Mouse (Mus musculus): ENCODE measurements around the gene Mlxipl.
"Not testable (repeated sequence)": the region's sequence is repeated elsewhere in the genome, so short reads cannot be mapped to it uniquely, and the experiment has no call there.

Mlxipl gene

DNA sequence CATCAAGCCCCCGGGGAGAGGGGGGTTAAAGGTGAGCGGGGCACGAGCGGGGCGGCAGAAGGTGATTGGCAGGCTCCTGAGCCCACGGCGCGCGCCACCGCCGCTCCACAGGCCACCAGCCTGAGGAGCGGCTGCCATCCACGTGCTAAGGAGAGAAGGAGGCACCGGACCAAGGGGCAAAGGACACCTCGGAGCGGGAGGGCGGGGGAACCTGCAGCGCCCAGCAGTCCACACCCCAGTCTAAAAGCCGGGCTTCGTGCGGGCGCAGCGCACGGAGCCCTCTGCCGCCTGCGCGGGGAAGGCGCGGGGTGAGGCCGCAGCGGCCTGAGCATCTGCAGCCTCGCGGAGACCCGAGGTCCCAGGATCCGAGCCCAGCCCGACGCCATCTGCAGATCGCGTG lies at the start of gene Mlxipl:
TSS of gene Mlxipl (plus strand) at position 238 of the 400 bp plus-strand sequence.
- peak; percentile 49 for DNase-seq

DNA sequence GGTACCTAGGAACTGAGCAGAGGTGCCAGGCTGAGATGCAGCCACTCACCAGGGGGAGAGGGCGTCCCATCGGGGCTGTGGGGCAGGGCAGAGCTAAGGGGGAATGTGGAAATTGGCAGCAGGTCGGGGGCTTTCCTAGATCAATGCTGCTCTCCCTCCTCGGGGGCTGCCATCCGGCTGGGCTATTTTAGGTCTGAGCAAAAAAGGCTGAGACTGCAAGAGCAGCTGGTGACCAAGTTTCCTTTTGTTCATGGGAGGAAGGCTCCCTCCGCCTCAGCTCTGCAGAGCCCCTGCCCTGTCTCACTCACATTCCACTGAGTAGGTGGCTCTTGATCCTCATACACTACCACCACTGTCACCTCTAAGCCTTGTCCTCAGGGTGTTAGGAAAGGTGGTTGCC lies 49.6 kb upstream of the Mlxipl start:
- DNase-seq, result no peak

DNA sequence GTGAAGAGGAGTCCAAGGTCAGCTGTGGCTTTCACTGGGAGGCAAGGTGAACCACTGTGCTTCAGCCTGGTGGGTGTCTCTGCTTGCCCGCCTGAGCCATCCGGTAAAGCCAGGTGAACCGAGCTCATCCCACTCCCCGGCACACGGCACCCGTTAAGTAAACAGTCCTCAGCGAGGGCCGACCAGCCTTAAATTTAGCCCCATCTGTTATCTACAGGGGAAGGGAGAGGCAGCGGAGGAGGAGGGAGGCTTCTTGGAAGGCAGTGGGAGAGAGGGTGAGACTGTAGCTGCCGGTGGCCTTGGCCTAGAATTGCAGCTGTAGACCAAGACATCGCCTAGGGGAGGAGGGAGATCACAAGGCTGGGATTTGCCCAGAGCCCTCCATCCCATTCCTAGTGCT lies 48.9 kb upstream of the Mlxipl start:
- DNase-seq, result no peak

DNA sequence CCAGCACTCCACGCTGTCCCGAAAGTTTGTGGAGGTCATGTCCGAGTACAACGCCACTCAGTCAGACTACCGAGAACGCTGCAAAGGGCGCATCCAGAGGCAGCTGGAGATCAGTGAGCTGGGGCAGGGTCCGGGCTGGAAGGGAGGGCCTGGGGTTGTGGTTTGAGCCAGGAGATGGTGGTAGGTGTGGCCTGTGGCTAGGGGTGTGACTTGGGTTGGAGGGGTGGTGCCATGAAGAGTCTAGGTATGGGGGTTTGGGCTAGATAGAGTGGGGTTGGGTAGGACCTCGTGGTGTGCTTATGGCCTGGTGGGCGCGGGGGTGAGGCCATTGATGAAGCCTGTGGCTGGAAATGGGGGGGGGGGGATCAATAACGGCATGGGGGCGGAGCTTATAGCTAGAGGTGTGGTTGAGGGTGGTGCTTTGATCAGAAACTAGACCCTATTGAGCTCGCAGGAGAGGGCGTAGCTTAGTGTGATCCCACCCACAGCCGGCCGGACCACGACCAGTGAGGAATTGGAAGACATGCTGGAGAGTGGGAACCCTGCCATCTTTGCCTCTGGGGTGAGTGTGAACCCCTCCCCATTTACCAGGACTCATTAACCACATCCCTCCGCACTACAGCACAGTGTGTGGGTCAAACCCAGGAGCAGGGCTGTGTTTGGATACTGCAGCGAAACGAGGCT lies 47.4 kb upstream of the Mlxipl start:
- DNase-seq, result no peak

DNA sequence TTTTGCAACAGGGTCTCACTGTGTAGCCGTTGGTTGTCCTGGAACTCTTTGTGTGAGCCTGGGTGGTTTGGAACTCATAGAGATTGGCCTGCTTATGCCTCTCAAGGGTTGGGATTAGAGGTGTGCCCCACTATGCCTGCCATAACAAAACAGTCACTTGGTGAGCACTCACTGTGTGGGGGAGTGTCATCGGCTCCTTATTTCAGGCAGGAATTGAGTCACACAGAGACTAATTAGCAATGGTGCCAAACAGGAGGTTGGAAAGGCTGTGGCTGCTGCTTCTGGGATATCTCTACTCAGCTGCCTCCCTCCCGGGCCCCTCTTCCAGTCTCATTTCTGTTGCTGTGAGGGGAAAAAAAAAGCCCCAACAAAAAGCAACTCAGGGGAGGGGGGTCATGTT lies 45.1 kb upstream of the Mlxipl start:
- DNase-seq, result no peak

DNA sequence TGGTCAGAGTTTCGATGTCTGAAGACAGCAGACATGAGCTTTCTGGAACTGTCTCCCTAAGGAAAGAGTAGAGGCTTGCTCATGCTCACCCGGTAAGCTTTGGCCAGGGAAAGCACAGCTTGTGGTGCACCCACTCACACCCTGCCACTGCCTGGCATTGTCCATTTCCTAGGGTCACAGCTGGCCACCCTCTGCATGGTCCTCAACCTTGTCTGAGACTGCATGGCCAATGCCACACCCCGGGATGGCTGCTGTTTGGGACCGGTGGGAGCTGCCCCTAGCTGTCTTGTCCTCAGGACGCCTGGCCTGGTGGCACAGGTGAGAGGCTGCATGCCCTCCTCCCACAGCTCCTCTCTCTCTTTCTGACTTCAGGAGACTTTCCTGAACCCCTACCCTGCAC lies 41.2 kb upstream of the Mlxipl start:
- no peak for DNase-seq

DNA sequence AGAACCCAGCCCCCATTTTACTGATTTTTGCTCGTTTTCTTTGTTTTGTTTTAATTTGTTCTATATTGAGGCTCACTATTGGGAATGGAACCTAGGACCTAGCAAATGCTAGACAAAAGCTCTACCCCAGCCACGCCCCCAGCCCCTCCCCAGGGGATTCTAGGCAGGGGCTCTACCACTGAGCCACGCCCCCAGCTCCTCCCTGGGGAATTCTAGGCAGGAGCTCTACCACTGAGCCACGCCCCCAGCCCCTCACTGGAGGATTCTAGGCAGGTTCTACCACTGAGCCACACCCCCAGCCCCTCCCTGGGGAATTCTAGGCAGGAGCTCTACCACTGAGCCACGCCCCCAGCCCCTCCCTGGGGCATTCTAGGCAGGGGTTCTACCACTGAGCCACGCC lies 40.4 kb upstream of the Mlxipl start:
- not testable (repeated sequence) for DNase-seq

DNA sequence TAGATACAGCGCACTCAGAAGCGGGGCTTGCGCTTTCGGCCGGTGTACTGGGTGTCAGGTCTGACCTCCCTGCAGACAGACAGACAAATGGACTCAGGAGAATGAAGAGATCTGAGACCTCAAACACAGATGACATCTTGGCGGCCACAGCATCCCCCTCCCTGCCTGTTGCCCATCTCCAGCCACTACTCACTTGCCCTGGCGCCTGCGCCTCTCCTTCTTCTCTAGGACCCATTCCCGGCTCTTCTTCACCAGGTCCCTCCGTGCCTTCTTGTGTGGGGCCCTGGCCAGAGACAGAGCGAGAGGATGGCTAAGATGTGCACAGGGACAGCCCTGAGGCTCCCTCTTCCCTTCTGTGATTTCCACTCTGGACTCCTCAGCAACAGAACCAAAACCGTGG lies 36.3 kb upstream of the Mlxipl start:
- DNase-seq, result no peak

DNA sequence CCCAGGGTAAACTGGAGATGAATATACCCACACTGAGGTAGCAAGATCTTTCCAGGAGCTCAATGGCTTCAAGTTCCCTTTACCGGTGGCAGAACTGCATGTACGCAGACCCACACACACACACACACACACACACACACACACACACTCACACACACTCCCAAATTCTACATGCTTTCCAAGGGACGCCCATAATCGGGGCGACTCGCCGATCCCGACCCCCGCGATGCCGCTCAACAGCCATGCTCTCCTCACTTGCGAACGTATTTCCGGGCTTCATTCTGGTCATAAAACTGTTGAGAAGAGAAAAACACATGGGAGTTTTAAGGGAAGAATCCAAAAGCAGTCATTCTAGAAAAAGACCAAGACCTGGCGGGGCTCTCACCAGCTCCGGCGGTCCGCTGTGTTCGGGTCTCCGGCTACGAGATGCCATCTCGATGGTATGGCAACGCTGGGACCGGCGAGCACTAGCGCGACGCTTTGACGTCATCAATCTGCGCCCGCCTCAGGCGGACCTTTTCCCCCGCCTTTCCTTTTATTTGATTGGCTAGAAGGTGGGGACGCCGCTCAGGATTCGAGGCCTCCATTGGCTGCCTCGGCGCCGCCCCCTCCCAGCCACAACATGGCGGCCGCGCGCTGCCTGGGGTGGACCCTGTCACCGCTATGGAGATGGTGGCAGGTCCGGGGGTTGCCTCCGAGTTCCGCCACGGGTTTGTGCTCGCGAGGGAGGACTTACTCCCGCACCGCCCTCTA lies 25.9 kb upstream of the Mlxipl start, which contains the start of gene Dnajc30:
TSS of gene Dnajc30 (plus strand) at position 574 of the 753 bp plus-strand sequence.
- peak; percentile 99 for DNase-seq

DNA sequence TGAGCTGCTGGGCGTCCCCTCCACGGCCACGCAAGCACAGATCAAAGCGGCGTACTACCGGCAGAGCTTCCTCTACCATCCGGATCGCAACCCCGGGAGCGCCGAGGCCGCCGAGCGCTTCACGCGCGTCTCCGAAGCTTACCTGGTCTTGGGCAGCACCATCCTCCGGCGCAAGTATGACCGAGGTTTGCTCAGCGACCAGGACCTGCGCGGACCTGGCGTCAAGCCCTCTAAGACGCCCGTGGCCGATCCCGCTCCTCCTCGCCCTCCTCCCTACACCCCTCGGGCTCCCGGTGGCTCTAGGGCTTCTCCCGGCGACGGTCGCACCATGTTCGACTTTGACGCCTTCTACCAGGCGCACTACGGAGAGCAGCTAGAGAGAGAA lies 25.3 kb upstream of the Mlxipl start:
- no peak for DNase-seq

DNA sequence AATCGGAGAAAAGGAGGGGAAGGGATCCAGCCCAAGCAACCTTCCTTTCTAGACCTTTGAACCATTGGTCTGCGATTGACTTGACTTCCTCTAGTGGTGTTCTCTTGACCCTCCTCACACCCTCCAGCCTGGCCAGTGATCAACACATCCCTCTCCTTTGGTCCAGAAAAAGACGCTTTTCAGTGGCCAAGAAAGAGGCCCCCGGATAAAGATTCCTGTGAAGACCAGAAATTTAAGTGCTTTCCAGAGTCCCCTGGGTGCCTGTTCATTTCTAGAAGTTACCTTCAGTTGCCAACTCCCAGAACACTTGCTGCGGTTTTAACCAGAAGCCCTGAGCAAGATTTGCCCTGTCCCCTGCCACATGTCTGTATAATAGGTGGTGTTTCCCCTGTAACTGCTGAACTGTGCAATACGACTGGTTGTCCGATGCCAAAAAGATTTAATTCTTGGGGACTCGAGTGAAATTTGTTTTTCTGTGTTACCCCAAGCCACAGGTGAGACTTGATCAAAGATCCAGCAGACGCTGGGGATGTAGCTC lies 24.7 kb upstream of the Mlxipl start, which contains the start of gene Bud23:
TSS of gene Bud23 (minus strand) at position 51 of the 538 bp plus-strand sequence.
- DNase-seq, result not testable (repeated sequence)

DNA sequence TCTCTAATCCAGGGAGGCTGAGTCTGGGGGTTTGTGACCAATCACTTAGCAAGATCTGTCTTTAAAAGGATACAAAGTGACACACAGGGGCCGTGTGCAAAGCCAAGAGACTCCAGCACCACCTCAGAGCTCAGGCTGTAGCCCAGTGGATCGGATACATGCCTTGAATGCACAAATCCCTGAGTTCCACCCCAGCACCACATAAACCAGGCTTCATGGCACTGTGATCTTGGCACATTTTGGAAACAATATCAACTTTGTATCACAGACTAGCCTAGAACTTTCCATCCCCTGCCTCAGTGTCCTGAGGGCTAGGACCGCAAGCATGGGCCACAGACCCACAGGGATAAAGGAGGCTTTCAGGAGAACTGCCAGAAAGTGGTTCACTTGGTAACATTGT lies 23.7 kb upstream of the Mlxipl start:
- DNase-seq, result no peak

DNA sequence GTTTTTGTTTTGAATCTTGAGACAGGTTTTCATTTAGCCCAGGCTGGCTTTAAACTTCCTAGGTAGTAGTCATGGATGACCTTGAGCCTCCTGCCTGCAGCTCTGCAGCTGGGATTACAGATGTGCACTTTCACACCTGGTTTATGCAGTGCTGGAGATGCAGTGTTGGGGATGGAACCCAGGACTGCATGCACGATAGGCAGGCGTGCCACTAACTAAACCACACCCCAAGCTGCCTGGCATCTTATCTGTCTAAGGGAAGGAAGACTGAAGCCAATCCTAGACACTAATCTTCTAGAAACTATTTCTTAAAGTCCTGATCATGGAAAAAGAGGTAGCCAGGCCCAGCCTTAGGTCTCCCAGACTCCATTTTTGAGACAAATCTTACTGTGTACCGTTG lies 19.2 kb upstream of the Mlxipl start:
- DNase-seq, result no peak

DNA sequence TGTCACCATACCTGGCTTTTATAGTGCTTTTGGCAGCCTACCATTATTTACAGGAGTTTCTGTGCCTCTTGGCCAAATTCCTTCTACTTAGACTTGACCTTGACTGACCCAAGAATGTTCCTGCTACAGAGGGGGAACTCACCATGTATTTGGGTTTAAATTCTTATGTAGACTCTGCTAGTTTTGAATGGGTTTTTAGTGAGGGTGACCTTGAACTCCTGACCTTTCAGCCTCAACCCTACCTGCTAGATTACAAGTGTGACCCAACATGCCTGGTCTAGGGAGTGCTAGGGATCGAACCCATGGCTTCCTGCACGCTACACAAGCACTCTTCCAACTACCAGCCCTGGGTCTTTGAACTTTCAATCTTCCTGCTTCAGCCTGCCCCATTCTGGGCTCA lies 17.6 kb upstream of the Mlxipl start:
- no peak for DNase-seq

DNA sequence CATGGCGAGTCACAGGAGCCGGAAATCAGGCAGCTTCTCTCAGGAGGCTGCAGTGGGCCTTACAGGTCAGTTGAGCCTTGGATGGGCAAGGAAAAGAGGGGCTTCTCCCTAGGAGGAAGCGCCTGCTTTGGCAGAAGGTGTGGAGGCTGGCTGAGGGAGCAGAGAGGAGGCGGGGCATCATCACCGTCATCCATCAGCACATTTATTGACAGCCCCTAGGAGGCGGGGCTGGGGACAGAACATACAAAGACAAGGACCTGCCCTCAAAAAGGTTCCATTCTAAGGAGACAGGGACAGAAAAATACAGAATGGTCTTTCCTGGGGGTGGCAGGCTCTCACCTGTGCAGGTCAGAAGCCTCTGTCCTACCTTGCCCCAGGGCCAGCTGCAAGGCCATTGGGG lies 17.0 kb upstream of the Mlxipl start:
- DNase-seq, result no peak

DNA sequence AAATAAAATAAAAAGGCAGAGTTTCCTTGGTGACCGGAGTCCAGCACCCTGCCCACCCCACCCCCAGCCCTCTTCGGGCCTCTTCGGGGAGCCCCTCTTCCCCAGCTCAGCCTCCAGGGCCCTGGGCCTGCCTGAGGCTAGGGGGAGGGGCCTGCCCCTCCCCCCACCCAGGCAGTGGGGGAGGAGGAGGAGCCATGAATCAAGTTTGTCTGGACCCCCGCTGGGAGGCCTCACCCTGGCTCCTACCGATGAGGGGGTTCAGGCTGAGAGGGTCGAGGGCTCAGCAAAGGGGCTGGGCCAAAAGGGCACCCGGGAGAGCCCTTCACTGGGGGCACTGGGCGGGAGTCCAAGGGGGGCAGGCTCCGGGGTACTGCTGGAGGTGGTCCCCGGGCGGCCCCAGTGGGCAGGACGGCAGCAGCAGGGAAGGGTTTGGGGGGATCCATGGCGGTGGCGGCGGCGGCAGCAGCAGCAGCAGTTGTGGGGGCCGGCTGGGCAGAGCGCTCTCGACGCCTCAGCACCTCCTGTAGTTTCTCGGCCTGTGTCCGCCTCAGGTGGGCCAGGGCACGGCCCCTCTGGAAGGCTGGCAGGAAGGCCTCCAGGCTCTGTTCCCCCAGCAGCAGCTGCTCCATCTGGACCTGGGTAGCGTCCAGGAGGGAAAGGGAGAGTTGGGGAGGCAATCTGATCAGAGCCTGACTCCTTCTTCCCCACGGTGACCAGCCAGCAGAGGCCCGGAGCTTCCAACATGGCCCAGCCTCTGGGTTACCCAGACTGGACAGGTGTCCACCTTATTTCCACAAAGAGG lies 16.1 kb upstream of the Mlxipl start:
- peak; percentile 38 for DNase-seq

DNA sequence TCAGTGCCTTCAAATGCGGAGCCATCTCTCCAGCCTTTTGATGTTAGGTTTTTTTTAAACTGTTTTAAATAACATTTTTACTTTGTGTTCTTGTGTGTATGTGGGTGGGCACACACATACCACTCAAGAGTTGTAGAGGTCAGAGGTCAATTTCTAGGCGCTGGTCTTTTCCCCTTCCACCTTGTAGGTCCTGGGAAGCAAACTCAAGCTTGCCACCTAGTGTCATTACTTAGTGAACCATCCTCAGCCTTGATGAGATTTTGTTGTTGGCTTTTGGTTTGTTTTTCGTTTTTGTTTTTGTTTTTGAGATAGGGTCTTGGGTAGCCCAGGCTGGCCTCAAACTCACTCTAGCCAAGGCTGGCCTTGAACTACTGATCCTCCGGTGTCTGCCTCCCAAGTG lies 14.0 kb upstream of the Mlxipl start:
- DNase-seq, result peak; percentile 12

DNA sequence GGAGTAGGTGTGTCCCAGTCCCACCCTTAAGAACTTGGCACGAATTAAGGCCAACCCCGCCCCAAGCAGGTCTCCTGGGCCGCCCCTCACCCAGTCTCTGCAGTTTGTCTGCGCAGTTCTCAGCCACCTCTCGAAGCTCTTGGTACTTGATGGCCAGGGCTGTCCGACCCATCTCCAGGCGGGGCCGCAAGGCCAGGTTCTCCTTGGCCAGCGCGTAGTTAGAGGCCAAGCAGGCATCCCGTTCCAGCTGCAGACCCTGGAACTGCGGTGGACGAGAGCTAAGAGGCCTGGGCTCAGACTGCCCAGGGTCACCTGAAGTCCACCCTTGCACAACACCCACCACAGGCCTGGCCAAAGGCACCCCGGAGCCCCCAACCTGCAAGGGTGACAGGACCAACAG lies 13.3 kb upstream of the Mlxipl start:
- DNase-seq, result no peak

DNA sequence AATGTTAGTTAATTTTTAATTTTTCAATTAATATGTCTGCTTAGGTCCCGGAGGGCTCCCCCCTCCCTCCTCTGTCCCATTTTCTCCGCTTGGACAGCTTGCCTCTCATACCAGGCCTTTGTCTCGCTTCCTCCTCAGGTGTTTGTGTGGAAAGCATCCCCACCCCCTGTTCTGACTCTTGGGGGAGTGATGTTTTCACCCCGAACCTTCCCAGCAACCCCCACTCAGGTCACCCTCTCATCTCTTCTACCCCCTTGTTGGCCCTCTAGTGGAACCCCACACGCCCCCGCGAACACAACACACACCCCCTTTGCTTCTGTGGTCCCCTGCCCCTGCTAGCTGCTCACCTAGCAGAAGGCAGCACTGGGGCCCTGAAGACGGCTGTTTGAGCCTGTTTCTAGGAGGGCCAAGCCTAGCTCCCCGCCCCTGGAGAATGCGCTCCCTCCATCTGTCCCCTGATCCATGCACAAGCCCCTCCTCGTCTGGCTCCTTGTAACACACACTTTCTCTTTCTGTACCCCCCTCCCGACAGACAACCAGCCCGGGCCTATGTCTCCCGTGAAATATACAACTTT lies 12.7 kb upstream of the Mlxipl start:
- DNase-seq, result peak; percentile 65

DNA sequence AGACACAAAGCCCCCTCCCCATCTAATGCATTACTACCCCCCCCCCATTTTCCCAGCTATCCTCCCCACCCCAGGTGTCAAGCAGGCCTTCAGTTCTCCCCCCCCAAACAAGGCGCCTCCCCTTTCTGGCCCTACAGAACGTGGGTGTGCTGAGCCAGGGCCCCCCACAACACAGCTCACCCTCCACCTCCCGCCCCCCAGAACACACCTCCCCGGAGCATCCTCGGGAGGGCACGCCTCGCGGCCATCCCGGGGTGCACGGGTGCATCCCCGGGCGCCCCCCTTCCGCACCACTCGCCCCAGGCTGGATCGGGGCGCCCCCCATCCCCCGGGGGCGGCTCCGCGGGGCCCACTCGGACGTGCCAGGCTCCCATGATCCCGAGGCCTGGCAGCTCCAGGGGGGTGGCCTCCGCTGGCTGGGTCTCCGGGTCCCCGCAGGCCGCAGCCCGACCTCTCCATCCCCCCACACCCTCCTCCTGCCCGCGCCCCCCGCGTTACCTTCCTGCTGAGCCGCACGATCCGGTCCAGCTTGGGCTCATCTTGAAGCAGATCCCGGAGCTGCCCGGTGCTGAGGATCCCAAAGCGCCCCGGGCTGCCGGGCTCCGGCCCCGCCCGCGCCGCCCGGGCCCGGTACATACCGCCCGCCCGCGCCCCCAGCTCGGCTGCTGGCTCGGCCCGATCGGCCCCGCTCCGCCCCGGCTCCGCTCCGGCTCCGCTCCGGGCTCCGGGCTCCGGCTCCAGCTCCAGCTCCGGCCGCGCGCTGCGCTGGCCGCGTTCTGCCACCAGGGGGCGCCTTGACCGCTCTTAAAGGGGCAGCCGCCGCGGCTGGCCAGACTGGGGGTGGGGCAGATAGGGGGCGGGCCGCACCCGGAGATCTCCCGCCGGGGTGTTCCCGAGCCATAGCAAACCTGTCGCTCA lies 11.9 kb upstream of the Mlxipl start, which contains the start of gene Vps37d:
TSS of gene Vps37d (minus strand) at position 703 of the 918 bp plus-strand sequence.
- peak; percentile 94 for DNase-seq

DNA sequence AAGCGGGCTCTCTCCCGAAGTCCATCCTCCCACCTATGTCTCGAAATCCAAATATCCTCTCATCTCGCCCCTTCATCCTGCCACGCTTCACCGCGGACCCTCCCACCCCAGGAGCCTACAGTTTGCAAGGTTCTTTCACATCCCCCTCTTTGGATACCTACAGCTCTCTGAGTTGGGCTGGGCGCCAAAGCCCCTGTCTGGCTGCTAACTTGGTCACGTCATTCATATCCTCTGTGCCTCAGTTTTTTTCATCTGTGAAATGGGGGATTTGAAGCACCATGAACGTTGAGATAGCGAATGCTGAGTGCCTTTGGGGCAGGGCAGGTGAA lies 11.2 kb upstream of the Mlxipl start:
- DNase-seq, result no peak

DNA sequence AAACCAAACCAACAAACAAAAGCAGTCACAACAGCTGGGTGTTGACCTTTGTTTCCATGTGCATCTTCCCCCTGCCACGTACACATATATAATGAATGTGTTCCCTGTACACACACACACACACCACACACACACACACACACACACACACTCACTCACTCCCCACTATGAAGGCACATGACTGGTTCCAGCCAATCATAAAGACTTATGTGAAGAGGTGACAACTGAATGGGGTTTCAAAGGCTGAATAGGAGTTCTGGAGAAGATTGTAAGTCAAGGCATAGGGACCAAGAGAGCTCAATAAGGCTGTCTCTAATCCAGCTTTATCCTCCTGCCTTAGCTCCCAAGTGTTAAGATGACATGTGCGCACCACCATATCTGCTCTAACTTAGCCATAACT lies 10.1 kb upstream of the Mlxipl start:
- DNase-seq, result no peak
